Mouse (Mus musculus) hindlimb bud, embryonic 11.5 days (tissue): Measurements from ENCODE around the gene Ldah.
"Not testable (repeated sequence)": the region's sequence is repeated elsewhere in the genome, so short reads cannot be mapped to it uniquely, and the experiment has no call there.

Experiments
- DNase-seq: peaks from one replicate; pipeline ENCODE4 v3.0.0-alpha.2; 2012; ENCODE audit warnings: low read depth, low spot score; ENCODE audit errors: extremely low spot score

The Ldah gene

GRCm38 (mm10) chr12:8207978-8208403, at the start of gene Ldah:
TSS of gene Ldah (plus strand) at chr12:8208107.
- peak; percentile 41 for DNase-seq

- no peak for DNase-seq
Measured at GRCm38 (mm10) chr12:8167743-8168142, 40.2 kb upstream of the Ldah start.

GRCm38 (mm10) chr12:8180921-8181320, 27.0 kb upstream of the Ldah start:
- no peak for DNase-seq

- DNase-seq, result no peak
Measured at GRCm38 (mm10) chr12:8181744-8182143, 26.2 kb upstream of the Ldah start.

GRCm38 (mm10) chr12:8184518-8184917, 23.4 kb upstream of the Ldah start:
- DNase-seq, result no peak

GRCm38 (mm10) chr12:8188161-8188560, 19.7 kb upstream of the Ldah start:
- DNase-seq, result no peak

- not testable (repeated sequence) for DNase-seq
Measured at GRCm38 (mm10) chr12:8188796-8189535, 18.9 kb upstream of the Ldah start.

GRCm38 (mm10) chr12:8189722-8190121, 18.2 kb upstream of the Ldah start:
- no peak for DNase-seq

GRCm38 (mm10) chr12:8205721-8206120, 2.2 kb upstream of the Ldah start:
- DNase-seq, result no peak

GRCm38 (mm10) chr12:8207578-8207977, 329 bp upstream of the Ldah start:
- no peak for DNase-seq

- no peak for DNase-seq
Measured at GRCm38 (mm10) chr12:8216392-8217280, 8.7 kb downstream of the Ldah start.

GRCm38 (mm10) chr12:8223036-8223435, 15.1 kb downstream of the Ldah start:
- DNase-seq, result no peak

- DNase-seq, result no peak
Measured at GRCm38 (mm10) chr12:8231101-8231500, 23.2 kb downstream of the Ldah start.

GRCm38 (mm10) chr12:8232679-8233078, 24.8 kb downstream of the Ldah start:
- DNase-seq, result no peak

GRCm38 (mm10) chr12:8242181-8242580, 34.3 kb downstream of the Ldah start:
- no peak for DNase-seq

- DNase-seq, result no peak
Measured at GRCm38 (mm10) chr12:8244746-8245145, 36.8 kb downstream of the Ldah start.

GRCm38 (mm10) chr12:8260297-8260696, 52.4 kb downstream of the Ldah start:
- DNase-seq, result no peak

- DNase-seq, result no peak
Measured at GRCm38 (mm10) chr12:8266311-8266710, 58.4 kb downstream of the Ldah start.

GRCm38 (mm10) chr12:8269627-8270026, 61.7 kb downstream of the Ldah start:
- DNase-seq, result no peak

GRCm38 (mm10) chr12:8271405-8271804, 63.5 kb downstream of the Ldah start:
- no peak for DNase-seq

- no peak for DNase-seq
Measured at GRCm38 (mm10) chr12:8273471-8274171, 65.7 kb downstream of the Ldah start.
